Mouse (Mus musculus) limb, embryonic 11.5 days (tissue): ENCODE data around the gene Ephb2. TPM values are rescaled to one million over a fixed set of nuclear protein-coding genes. Genes with fewer than 3 reads are reported as not detected.

Experiments
- microRNA-seq: library from miRNA; unstranded; fragments of <30 nt; microRNA quantifications from one replicate; pipeline ENCODE4, GENCODE M21; 2016
- polyA plus RNA-seq: library from polyadenylated mRNA; unstranded; fragments of >200 nt; fragmentation: Nextera tagmentation; extraction: Ambion mirVana; gene quantifications from 2 replicates; pipeline ENCODE4 v1.2.1, GENCODE M21; 2014

Ephb2 gene
- polyA plus RNA-seq, 1 experiment from 2014 or later, result 12.5 TPM

Small RNAs within 50 kb of the gene (microRNA-seq; reads per million reads assigned to microRNA genes)
- not detected for gene Gm22180

Other genes with a start within 250 kb of the Ephb2 start
- 75.3 and 82.3 TPM in 2 replicates for gene Kdm1a, start 233.3 kb downstream of the Ephb2 start, polyA plus RNA-seq
- gene Tex46, start 225.6 kb downstream of the Ephb2 start, polyA plus RNA-seq, result not detected in 2 replicates
- not detected in 2 replicates for gene Lactbl1, start 213.4 kb downstream of the Ephb2 start, polyA plus RNA-seq
- 16.4 and 16.5 TPM in 2 replicates for gene C1qb, start 50.2 kb upstream of the Ephb2 start, polyA plus RNA-seq
- gene C1qc, start 57.1 kb upstream of the Ephb2 start, polyA plus RNA-seq, result 6.3 and 9.3 TPM in 2 replicates
- gene C1qa, start 62.8 kb upstream of the Ephb2 start, polyA plus RNA-seq, result 8.5 and 8.6 TPM in 2 replicates
- gene Epha8, start 120.8 kb upstream of the Ephb2 start, polyA plus RNA-seq, result 0.09 and 0.23 TPM in 2 replicates
- gene Zbtb40, start 212.8 kb upstream of the Ephb2 start, polyA plus RNA-seq, result 5.1 and 6.0 TPM in 2 replicates